Comparison of ENCODE assay signal across 8 mouse cellular contexts in genomic region chr13:28532278-28532677, GRCm38 (mm10).
DNase-seq lines count a peak whose midpoint lies in the region; ATAC-seq and TF ChIP-seq lines count a peak whose summit lies in the region.

No protein-coding gene starts in this region.

- H3K36me3 ChIP-seq in limb, embryonic 12.5 days = peaks cover 5% of the 10 kb centered on the region
- H3K36me3 ChIP-seq in limb, embryonic 10.5 days = peaks cover 14% of the 10 kb centered on the region; the same call in 1 of the 2 replicates
- peaks cover 13% of the 10 kb centered on the region; the same call in 1 of the 2 replicates for H3K36me3 ChIP-seq in forebrain, embryonic 13.5 days (ENCODE audit: poor library complexity, severe bottlenecking)

- H3K27me3 ChIP-seq in limb, embryonic 12.5 days = no peaks in the 10 kb centered on the region
- H3K27me3 ChIP-seq in limb, embryonic 10.5 days (ENCODE audit: low read depth, poor library complexity, severe bottlenecking) = no peaks in the 10 kb centered on the region
- no peaks in the 10 kb centered on the region for H3K27me3 ChIP-seq in forebrain, embryonic 13.5 days

- no peak overlapping the region for H3K9ac ChIP-seq in limb, embryonic 12.5 days (replicated peaks)
- no peak overlapping the region for H3K9ac ChIP-seq in forebrain, embryonic 13.5 days

- H3K9me3 ChIP-seq in limb, embryonic 12.5 days = peaks cover 6% of the 10 kb centered on the region; the same call in 1 of the 2 replicates
- H3K9me3 ChIP-seq in limb, embryonic 10.5 days (replicated peaks) = no peaks in the 10 kb centered on the region; the same call in 1 of the 2 replicates
- H3K9me3 ChIP-seq in forebrain, embryonic 13.5 days (replicated peaks) = peaks cover 6% of the 10 kb centered on the region; the same call in 1 of the 2 replicates

- ATAC-seq in limb, embryonic 12.5 days (ENCODE audit: insufficient number of reproducible peaks, insufficient read depth, low FRiP score, low TSS enrichment, low read depth) = no peak
- ATAC-seq in forebrain, embryonic 13.5 days = no peak

- no peak for TF ChIP-seq CTCF in lung, adult 2 months (IDR thresholded peaks at IDR 0.05; ENCODE audit: insufficient read depth, low read length)

- no peak overlapping the region for H3K4me2 ChIP-seq in limb, embryonic 12.5 days
- H3K4me2 ChIP-seq in forebrain, embryonic 13.5 days = no peak overlapping the region

- no peak overlapping the region for H3K4me3 ChIP-seq in limb, embryonic 12.5 days (replicated peaks)
- H3K4me3 ChIP-seq in limb, embryonic 10.5 days = no peak overlapping the region
- H3K4me3 ChIP-seq in lung, adult 2 months (replicated peaks; ENCODE audit: extremely low read depth, low read depth, low read length) = no peak overlapping the region
- H3K4me3 ChIP-seq in forebrain, embryonic 13.5 days = no peak overlapping the region

- H3K4me1 ChIP-seq in limb, embryonic 12.5 days (replicated peaks) = peaks cover 18% of the 10 kb centered on the region
- H3K4me1 ChIP-seq in limb, embryonic 10.5 days = peaks cover 10% of the 10 kb centered on the region
- peaks cover 8% of the 10 kb centered on the region for H3K4me1 ChIP-seq in lung, adult 2 months (ENCODE audit: control insufficient read depth, insufficient read depth, low read length)
- H3K4me1 ChIP-seq in forebrain, embryonic 13.5 days = peaks cover 14% of the 10 kb centered on the region

- intact Hi-C loops in left cerebral cortex, postnatal 25 days (cut with DNase I) = no loop called here

- DNase-seq in limb, embryonic 10.5 days (ENCODE audit: low spot score) = no peak
- DNase-seq in gonadal fat pad, adult 2 months (ENCODE audit: low read depth) = peak; percentile 79
- peak; percentile 95 for DNase-seq in kidney, adult 11 months
- DNase-seq in lung, adult 2 months = peak; percentile 41
- DNase-seq in frontal cortex, postnatal 14 days (ENCODE audit: low spot score in 2 of 2) = no peak
- no peak for DNase-seq in left cerebral cortex, postnatal 25 days (ENCODE audit: low spot score in 2 of 2)

- no peak for TF ChIP-seq POLR2A in lung, adult 2 months (IDR thresholded peaks at IDR 0.05; ENCODE audit: borderline replicate concordance, extremely low read depth, low read depth, low read length)

- peak overlapping the region; percentile 76 for H3K27ac ChIP-seq in limb, embryonic 12.5 days
- no peak overlapping the region for H3K27ac ChIP-seq in limb, embryonic 10.5 days
- H3K27ac ChIP-seq in forebrain, embryonic 13.5 days = no peak overlapping the region

- WGBS in limb, embryonic 12.5 days = 64% methylated on average over 3 of the region's 3 CpGs
- 92% methylated on average over 3 of the region's 3 CpGs for WGBS in limb, embryonic 10.5 days
- WGBS in lung, adult 2 months = 49% methylated on average over 3 of the region's 3 CpGs
- 76% methylated on average over 3 of the region's 3 CpGs for WGBS in forebrain, embryonic 13.5 days

Comparison
In these comparisons a context has a peak if more than half of its experiments do, and no peak if none do; other contexts are left out.
1. DNase-seq: peak in gonadal fat pad, adult 2 months (single experiment), kidney, adult 11 months (single experiment) and lung, adult 2 months (single experiment); none in limb, embryonic 10.5 days (single experiment), frontal cortex, postnatal 14 days (0 of 2) and left cerebral cortex, postnatal 25 days (0 of 2).